Mouse (Mus musculus) testis, adult 2 months (tissue): Measurements from ENCODE around the gene Gpr37l1. TPM values are rescaled to one million over a fixed set of nuclear protein-coding genes. Genes with fewer than 3 reads are reported as not detected.
A peak's percentile ranks its signal among the peaks of the same experiment; 100 is the strongest.
"Not testable (repeated sequence)": the region's sequence is repeated elsewhere in the genome, so short reads cannot be mapped to it uniquely, and the experiment has no call there.

Source experiments
- H3K27ac ChIP-seq: fragments of 200-500 bp; 2 replicates; pipeline ENCODE4 v1.5.1; 2012; ENCODE audit warnings: low read depth, low read length; ENCODE audit not compliant: control insufficient read depth, insufficient read depth
- H3K27me3 ChIP-seq: fragments of 200-500 bp; 2 replicates; pipeline ENCODE4 v1.6.1; 2012; ENCODE audit warnings: mild to moderate bottlenecking, low read length, moderate library complexity; ENCODE audit not compliant: control insufficient read depth, insufficient read depth
- H3K36me3 ChIP-seq: fragments of 200-500 bp; 2 replicates; pipeline ENCODE4 v1.6.1; 2012; ENCODE audit warnings: mild to moderate bottlenecking, low read length; ENCODE audit not compliant: control insufficient read depth, insufficient read depth
- H3K4me1 ChIP-seq: fragments of 200-500 bp; 2 replicates; pipeline ENCODE4 v1.6.1; 2012; ENCODE audit warnings: low read length; ENCODE audit not compliant: control insufficient read depth, insufficient read depth
- H3K4me3 ChIP-seq: fragments of 200-500 bp; 2 replicates; pipeline ENCODE4 v1.5.1; 2012; ENCODE audit warnings: low read depth, mild to moderate bottlenecking, low read length, moderate library complexity, mixed read lengths; ENCODE audit not compliant: control insufficient read depth
- CTCF ChIP-seq: fragments of 200-500 bp; IDR thresholded peaks from 2 replicates; pipeline ENCODE4 v1.5.1; 2012; ENCODE audit warnings: low read depth, mild to moderate bottlenecking, inconsistent platforms, low read length, moderate library complexity; ENCODE audit not compliant: control insufficient read depth, insufficient read depth, insufficient replicate concordance
- POLR2A ChIP-seq: fragments of 200-500 bp; IDR thresholded peaks from 2 replicates; pipeline ENCODE4 v1.6.1; 2012; ENCODE audit warnings: low read depth, mild to moderate bottlenecking, inconsistent platforms, low read length, moderate library complexity; ENCODE audit not compliant: control insufficient read depth
- polyA plus RNA-seq: library from polyadenylated mRNA; depleted of rRNA; stranded (reverse); fragments of >200 nt; gene quantifications from 2 replicates; pipeline ENCODE4 v1.2.3, GENCODE M21; 2012

Gpr37l1 gene
- polyA plus RNA-seq, 1 experiment: not detected

GRCm38 (mm10) chr1:135188197-135188596, 20.7 kb upstream of the Gpr37l1 start:
- Histone ChIP-seq H3K4me3 (no peak overlapping the region), H3K4me1 (peaks cover 3% of the 10 kb centered on the region), H3K36me3 (no peaks in the 10 kb centered on the region), H3K27me3 (no peaks in the 10 kb centered on the region), H3K27ac (no peak overlapping the region)
- TF ChIP-seq CTCF: no peak
- TF ChIP-seq POLR2A: no peak

DNA sequence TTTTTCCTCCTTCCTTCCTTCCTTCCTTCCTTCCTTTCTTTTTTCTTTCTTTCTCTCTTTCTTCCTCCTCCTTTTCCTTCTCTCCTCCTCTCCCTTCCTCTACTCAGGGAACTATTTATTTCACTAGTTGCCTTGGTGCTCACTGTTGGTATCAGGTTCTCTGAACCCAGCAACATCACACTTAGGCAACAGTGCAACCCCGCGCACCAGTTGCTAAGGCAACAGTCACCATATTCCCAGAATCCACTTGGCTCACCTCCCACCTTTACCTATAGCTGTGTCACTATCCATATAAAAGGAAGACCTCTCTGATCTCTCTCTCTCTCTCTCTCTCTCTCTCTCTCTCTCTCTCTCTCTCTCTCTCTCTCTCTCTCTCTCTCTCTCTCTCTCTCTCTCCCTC, 19.5 kb upstream of the Gpr37l1 start:
- H3K27me3 ChIP-seq, H3K4me1 ChIP-seq, H3K27ac ChIP-seq, H3K4me3 ChIP-seq, H3K36me3 ChIP-seq: not testable (repeated sequence)

GRCm38 (mm10) chr1:135186427-135186826, 18.9 kb upstream of the Gpr37l1 start:
- Histone ChIP-seq H3K4me1 (peaks cover 3% of the 10 kb centered on the region), H3K4me3 (peak overlapping the region; percentile 35), H3K27me3 (no peaks in the 10 kb centered on the region), H3K27ac (no peak overlapping the region), H3K36me3 (no peaks in the 10 kb centered on the region)
- no peak for TF ChIP-seq POLR2A
- no peak for TF ChIP-seq CTCF

DNA sequence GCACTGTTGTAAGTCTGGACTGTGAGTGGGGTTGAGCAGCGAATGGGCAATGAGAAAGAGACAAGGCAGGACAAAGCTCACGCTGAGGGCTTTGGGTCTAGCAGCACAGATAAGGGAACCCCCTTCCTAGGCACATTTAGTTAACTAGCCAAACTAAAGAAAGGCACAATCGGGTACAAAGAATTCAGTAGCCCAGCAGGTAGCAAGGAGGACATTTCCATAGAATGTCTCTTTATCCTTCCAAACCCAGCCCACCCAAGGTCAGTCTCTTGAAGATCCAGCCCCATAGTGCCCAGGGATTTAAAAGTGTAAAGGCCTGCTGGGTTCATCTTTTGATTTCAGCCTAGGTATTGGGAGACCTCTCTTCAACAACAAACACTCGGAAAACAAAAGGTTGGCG, 18.5 kb upstream of the Gpr37l1 start:
- H3K27ac ChIP-seq: no peak overlapping the region
- no peak for TF ChIP-seq POLR2A
- TF ChIP-seq CTCF: no peak
- H3K4me3 ChIP-seq: no peak overlapping the region
- H3K4me1 ChIP-seq: peaks cover 3% of the 10 kb centered on the region
- H3K27me3 ChIP-seq: no peaks in the 10 kb centered on the region
- H3K36me3 ChIP-seq: no peaks in the 10 kb centered on the region

GRCm38 (mm10) chr1:135183941-135184570, 16.6 kb upstream of the Gpr37l1 start:
- no peak overlapping the region for H3K27ac ChIP-seq
- no peak overlapping the region for H3K4me3 ChIP-seq
- TF ChIP-seq CTCF (no peak), POLR2A (no peak)

GRCm38 (mm10) chr1:135183448-135183847, 16.0 kb upstream of the Gpr37l1 start:
- H3K27ac ChIP-seq: no peak overlapping the region
- no peak overlapping the region for H3K4me3 ChIP-seq
- no peaks in the 10 kb centered on the region for H3K27me3 ChIP-seq
- peaks cover 3% of the 10 kb centered on the region for H3K4me1 ChIP-seq
- TF ChIP-seq POLR2A: no peak
- no peak for TF ChIP-seq CTCF
- no peaks in the 10 kb centered on the region for H3K36me3 ChIP-seq

More at GRCm38 (mm10) chr1:135183941-135184570, 16.6 kb upstream of the Gpr37l1 start:
- Histone ChIP-seq H3K36me3 (no peaks in the 10 kb centered on the region), H3K4me1 (peaks cover 3% of the 10 kb centered on the region), H3K27me3 (no peaks in the 10 kb centered on the region)

DNA sequence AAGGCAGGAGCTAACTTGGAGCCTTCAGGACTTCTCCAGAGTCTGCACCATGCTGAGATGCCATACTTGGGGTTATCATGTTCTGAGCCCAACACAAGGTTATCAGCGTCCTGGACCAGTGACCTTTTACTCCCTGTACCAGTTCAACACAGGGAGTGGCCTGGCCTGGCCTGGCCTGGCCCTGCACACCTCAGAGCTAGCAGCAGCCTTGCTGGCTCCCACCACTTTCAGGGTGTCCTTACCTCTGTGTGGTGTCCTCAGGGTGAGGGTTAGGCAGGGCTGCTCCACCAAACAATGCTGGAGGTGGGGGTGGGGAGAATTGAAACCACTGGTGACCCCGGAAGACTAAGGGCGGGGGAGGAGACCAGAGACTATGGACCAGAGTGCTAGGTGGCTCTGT, 15.5 kb upstream of the Gpr37l1 start:
- H3K4me3 ChIP-seq: no peak overlapping the region
- TF ChIP-seq CTCF (no peak), POLR2A (no peak)
- H3K27me3 ChIP-seq: no peaks in the 10 kb centered on the region
- H3K27ac ChIP-seq: no peak overlapping the region
- H3K36me3 ChIP-seq: no peaks in the 10 kb centered on the region
- H3K4me1 ChIP-seq: peaks cover 3% of the 10 kb centered on the region

DNA sequence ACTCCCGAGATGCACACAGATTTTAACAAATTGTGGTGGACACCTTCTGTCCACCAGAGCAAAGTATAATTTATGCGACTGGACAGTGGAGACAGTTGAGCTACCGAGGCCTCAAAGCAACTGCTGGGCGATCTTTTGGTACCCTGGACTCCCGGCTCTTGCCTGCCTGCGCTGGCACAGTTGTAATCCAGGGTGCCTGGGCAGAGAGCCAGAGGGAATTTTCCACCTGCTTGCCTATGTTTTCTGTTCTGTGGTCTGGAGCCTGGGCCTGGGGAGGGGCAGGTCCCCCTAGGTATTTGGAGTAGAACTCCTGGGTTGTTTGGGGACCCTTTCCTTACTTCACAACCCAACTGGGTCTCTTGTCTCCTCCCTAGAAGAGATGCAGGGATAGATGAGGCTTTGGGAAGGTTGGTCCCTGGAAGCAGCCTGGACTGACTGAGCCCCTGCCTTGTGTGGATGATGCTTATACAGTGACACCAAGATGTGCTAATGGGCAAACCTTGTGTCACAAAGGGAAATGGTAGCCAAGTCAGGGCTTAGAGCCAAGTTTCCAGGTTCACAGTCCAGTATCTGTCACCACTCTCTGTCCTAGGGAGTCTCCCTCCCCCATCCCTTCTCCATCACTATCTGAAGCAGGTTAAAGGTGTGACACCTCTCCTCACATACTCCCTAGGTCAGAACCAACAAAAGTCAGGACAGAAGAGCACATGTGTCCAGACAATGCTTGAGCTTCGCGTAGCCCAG, 14.6 kb upstream of the Gpr37l1 start:
- Histone ChIP-seq H3K4me1 (peaks cover 3% of the 10 kb centered on the region), H3K27ac (no peak overlapping the region), H3K27me3 (no peaks in the 10 kb centered on the region), H3K4me3 (no peak overlapping the region), H3K36me3 (no peaks in the 10 kb centered on the region)
- TF ChIP-seq CTCF (no peak), POLR2A (no peak)
